Mouse (Mus musculus) G1E (cell line): ENCODE data around the gene Carmil1.

Source experiments
- CTCF ChIP-seq: IDR thresholded peaks from 2 replicates; pipeline ENCODE4 v1.5.1; 2012; ENCODE audit warnings: low read depth, low read length, inconsistent platforms, mixed read lengths
- POLR2AphosphoS5 ChIP-seq: IDR thresholded peaks from 2 replicates; pipeline ENCODE4 v1.6.1; 2012; ENCODE audit warnings: low read depth, low read length, inconsistent platforms; ENCODE audit not compliant: insufficient replicate concordance

DNA sequence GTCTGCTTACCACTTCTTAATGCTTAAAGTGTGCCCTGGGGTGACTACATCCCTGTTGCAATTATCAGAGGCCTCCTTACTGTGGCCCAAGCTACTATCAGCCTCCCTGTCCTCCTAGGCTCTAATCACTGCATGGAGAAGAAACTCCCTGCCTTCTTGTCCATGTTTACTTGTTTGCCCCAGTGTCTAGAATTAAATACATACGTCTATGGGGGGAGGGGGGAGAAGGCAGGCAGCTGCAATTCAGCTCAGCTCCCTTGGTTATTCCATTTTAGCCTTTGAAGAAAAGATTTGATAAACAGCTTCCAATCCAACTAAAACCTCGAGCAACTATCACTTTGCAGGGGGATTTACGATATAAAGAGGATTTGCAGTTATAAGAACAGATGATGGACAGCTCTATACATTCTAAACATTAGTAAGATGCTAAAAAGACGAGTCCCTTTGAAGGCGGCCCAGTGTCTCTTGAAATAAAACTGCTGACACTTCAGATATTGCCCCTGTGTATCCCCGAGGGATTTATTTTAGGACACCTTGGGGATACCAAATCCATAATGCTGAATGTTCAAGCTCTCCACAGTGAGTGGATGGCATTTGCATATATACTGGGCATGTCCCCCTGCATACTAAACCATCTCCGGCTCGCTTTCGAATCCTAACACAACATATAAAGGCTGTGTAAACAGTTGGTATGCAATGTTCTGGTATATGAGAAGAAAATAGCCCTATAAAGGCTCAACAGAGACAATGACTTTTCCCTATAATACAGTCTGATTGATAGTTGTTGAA is 89.5 kb downstream of the Carmil1 start:
- TF ChIP-seq CTCF (no peak), POLR2AphosphoS5 (no peak)
